Mouse (Mus musculus) myocyte (in vitro differentiated cells): ENCODE results near the gene Foxn1. TPM values are rescaled to one million over a fixed set of nuclear protein-coding genes. Genes with fewer than 3 reads are reported as not detected.

Experiments used
- H3K27me3 ChIP-seq: one replicate; pipeline ENCODE4 v1.6.1; 2011; ENCODE audit not compliant: control insufficient read depth, insufficient read depth, insufficient read length
- H3K36me3 ChIP-seq: one replicate; pipeline ENCODE4 v1.6.1; 2011; ENCODE audit not compliant: control insufficient read depth, insufficient read depth
- H3K4me2 ChIP-seq: one replicate; pipeline ENCODE4 v1.6.1; 2011; ENCODE audit warnings: low read depth, control low read depth
- H3K4me3 ChIP-seq: one replicate; pipeline ENCODE4 v1.5.1; 2011; ENCODE audit warnings: mild to moderate bottlenecking, control low read depth, moderate library complexity
- H3K79me2 ChIP-seq: one replicate; pipeline ENCODE4 v1.6.1; 2011; ENCODE audit not compliant: control insufficient read depth, insufficient read depth
- H3ac ChIP-seq: one replicate; pipeline ENCODE4 v1.6.1; 2011; ENCODE audit not compliant: control insufficient read depth, insufficient read length
- CEBPB ChIP-seq: IDR thresholded peaks from 2 replicates; pipeline ENCODE4 v1.6.1; 2011; ENCODE audit warnings: mild to moderate bottlenecking, moderate library complexity; ENCODE audit not compliant: poor library complexity, insufficient read depth, severe bottlenecking
- E2F4 ChIP-seq: IDR thresholded peaks from one replicate; pipeline ENCODE4 v1.6.1; 2011; ENCODE audit warnings: mild to moderate bottlenecking, control low read depth, moderate library complexity; ENCODE audit not compliant: insufficient read depth
- MAX ChIP-seq: IDR thresholded peaks from one replicate; pipeline ENCODE4 v1.6.1; 2011; ENCODE audit warnings: low read depth, mild to moderate bottlenecking, control low read depth
- MYOD1 ChIP-seq, 3 experiments: IDR thresholded peaks; one replicate each; pipeline ENCODE4 v1.6.1; 2011; ENCODE audit warnings: control low read depth in 2 of 3, low read depth in 2 of 3, mild to moderate bottlenecking in 2 of 3, moderate library complexity in 1 of 3; ENCODE audit not compliant: insufficient read length in 2 of 3, control insufficient read depth in 1 of 3
- MYOG ChIP-seq, 3 experiments: IDR thresholded peaks; one replicate each; pipeline ENCODE4 v1.6.1; 2011; ENCODE audit warnings: control low read depth in 2 of 3, low read depth in 2 of 3, mild to moderate bottlenecking in 2 of 3; ENCODE audit not compliant: insufficient read length in 2 of 3, control insufficient read depth in 1 of 3, insufficient read depth in 1 of 3
- POLR2A ChIP-seq: IDR thresholded peaks from one replicate; pipeline ENCODE4 v1.6.1; 2011; ENCODE audit warnings: low read depth, mild to moderate bottlenecking, control low read depth, moderate library complexity; ENCODE audit not compliant: insufficient read length
- POLR2AphosphoS2 ChIP-seq: IDR thresholded peaks from one replicate; pipeline ENCODE4 v1.6.1; 2011; ENCODE audit warnings: low read depth, control low read depth; ENCODE audit not compliant: insufficient read length
- REST ChIP-seq: IDR thresholded peaks from one replicate; pipeline ENCODE4 v1.6.1; 2011; ENCODE audit warnings: mild to moderate bottlenecking, control low read depth, moderate library complexity; ENCODE audit not compliant: insufficient read depth, insufficient read length
- SRF ChIP-seq: IDR thresholded peaks from one replicate; pipeline ENCODE4 v1.6.1; 2011; ENCODE audit warnings: low read depth; ENCODE audit not compliant: control insufficient read depth, insufficient read length
- TCF12 ChIP-seq: IDR thresholded peaks from one replicate; pipeline ENCODE4 v1.6.1; 2011; ENCODE audit warnings: mild to moderate bottlenecking, control low read depth; ENCODE audit not compliant: poor library complexity, insufficient read depth, severe bottlenecking
- TCF3 ChIP-seq: IDR thresholded peaks from one replicate; pipeline ENCODE4 v1.6.1; 2011; ENCODE audit warnings: low read depth, control low read depth; ENCODE audit not compliant: insufficient read length
- USF1 ChIP-seq: IDR thresholded peaks from one replicate; pipeline ENCODE4 v1.6.1; 2011; ENCODE audit warnings: low read depth, mild to moderate bottlenecking, control low read depth, moderate library complexity
- polyA plus RNA-seq: library from polyadenylated mRNA; unstranded; fragments of >200 nt; fragmentation: generic; extraction: Trizol; gene quantifications from one replicate; pipeline ENCODE4 v1.2.1, GENCODE M21; 2012; ENCODE audit warnings: missing spikeins

Foxn1 gene
- polyA plus RNA-seq, 1 experiment, result 0.01 TPM

DNA sequence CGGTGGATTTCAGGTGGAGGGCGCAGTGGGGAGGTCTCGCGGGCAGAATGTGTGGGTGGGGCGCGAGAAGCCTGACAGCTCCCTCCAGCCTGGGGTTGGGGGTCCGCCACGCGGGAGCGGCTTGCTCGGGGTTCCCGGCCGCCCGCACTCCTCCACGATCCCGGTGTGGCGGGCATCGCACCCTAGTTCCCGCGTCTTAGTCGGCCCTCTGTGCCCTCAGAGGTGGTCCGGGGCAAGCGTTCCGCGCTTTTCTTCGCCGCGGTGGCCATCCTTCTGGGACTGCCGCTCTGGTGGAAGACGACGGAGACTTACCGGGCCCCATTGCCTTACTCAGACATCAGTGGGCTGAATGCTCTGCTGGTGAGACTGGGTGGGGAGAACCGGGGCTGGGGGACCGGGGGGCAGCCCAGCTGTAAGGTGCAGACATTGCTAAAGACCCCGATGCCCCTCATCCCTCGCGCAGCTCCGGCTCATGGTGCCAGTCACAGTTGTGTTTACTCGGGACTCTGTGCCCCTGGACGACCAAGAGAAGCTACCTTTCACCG lies 57.8 kb downstream of the Foxn1 start:
- Histone ChIP-seq H3K79me2 (no peaks in the 10 kb centered on the region), H3ac (peak overlapping the region; percentile 5), H3K4me3 (peak overlapping the region; percentile 53), H3K4me2 (peak overlapping the region; percentile 64), H3K27me3 (no peaks in the 10 kb centered on the region), H3K36me3 (no peaks in the 10 kb centered on the region)
- TF ChIP-seq TCF3 (no peak), USF1 (no peak), E2F4 (no peak), POLR2AphosphoS2 (peak; percentile 17)

DNA sequence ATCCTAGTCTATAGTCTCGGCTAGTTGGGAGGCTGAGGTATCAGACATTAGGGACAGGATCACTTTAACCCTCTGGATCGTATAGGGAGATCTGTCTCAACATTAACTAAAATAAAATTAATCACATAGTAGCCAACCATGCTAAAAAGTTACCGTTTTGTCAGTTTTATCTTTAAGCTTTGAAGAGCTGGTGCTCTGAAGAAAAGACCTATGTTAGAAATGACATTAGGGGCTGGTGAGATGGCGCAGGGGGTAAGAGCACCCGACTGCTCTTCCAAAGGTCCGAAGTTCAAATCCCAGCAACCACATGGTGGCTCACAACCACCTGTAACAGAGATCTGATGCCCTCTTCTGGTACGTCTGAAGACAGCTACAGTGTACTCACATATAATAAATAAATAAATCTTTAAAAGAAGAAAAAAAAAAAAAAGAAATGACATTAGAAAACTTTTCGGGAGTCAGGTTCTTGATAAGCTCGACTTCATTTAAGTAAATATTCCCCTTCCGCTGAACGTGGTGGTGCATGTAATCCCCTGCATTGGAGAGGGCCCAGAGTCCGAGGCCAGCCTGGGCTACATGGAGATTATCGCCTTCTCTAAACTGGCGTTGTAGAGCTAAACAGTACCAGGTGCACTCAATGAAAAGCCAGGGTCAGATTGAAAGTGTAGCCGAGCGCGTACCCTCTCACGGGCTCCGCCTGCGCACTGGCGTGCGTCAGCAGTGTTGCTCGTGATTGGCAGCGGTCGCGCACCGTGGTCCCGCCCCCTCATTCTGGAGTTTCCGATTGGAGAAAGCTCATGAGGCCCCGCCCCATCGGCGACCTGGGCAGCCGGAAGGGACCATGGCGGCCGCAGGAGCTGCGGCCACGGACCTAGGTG lies 58.5 kb downstream of the Foxn1 start, which contains the start of gene Pigs:
TSS of gene Pigs (plus strand) at position 782 of the 878 bp plus-strand sequence.
- H3K4me2 ChIP-seq, result peak within 1 kb of the TSS; percentile 74
- peak within 1 kb of the TSS; percentile 5 for H3ac ChIP-seq
- no peaks in the 10 kb centered on the region for H3K36me3 ChIP-seq
- TF ChIP-seq CEBPB (no peak), E2F4 (no peak), POLR2AphosphoS2 (peak; percentile 69), REST (no peak), MYOD1 (IDR thresholded peaks at IDR 0.05; ENCODE audit: control insufficient read depth in 1 of 3, insufficient read length in 2 of 3, low read depth in 2 of 3) (peak in 1 of 3 experiments; percentile 2), POLR2A (peak; percentile 81), MYOG (IDR thresholded peaks at IDR 0.05; ENCODE audit: control insufficient read depth in 1 of 3, insufficient read depth in 1 of 3, insufficient read length in 2 of 3, low read depth in 2 of 3) (peak in 1 of 3 experiments; percentile 1)
- H3K27me3 ChIP-seq, result no peaks in the 10 kb centered on the region
- no peaks in the 10 kb centered on the region for H3K79me2 ChIP-seq
- peak within 1 kb of the TSS; percentile 53 for H3K4me3 ChIP-seq

DNA sequence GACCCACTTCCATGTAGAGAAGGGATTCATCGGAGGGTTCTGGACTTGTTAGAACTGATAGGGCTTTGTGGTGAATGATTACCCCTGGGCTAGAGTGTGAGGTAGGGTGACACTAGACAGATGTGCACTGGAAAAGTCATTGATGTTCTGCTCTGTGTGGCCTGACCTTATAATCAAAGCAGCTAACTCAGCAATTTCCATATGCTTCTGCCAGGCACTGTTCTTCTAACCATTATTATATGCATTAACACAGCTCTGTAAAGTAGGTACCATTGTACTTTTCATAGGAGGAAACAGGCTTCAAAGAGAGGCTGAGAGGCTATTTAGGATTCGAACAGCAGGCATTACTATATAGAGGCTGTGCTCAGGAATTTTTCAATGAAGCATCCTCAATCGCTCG lies 59.1 kb downstream of the Foxn1 start:
- TF ChIP-seq USF1 (no peak), REST (no peak), MYOG (IDR thresholded peaks at IDR 0.05; ENCODE audit: control insufficient read depth in 1 of 3, insufficient read depth in 1 of 3, insufficient read length in 2 of 3, low read depth in 2 of 3) (no peak), TCF3 (no peak)
- H3K36me3 ChIP-seq, result no peaks in the 10 kb centered on the region
- no peak overlapping the region for H3ac ChIP-seq
- H3K27me3 ChIP-seq, result no peaks in the 10 kb centered on the region
- H3K4me3 ChIP-seq, result no peak overlapping the region
- no peaks in the 10 kb centered on the region for H3K79me2 ChIP-seq
- H3K4me2 ChIP-seq, result no peak overlapping the region

DNA sequence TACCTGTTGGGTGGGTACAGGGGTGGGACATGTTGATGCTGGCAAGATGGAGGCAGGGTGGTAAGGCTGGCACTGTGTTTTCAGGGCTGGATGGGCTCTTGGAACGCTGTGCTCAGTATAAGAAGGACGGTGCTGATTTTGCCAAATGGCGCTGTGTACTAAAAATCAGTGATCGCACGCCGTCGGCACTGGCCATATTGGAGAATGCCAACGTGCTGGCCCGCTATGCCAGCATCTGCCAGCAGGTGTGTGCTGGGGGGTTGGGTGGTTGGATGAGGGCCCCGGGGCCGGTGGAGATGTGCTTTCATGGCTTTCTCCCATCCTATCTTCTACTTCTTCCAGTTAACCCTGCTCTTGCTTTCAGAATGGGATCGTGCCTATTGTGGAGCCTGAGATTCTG lies 61.4 kb downstream of the Foxn1 start:
- H3K4me2 ChIP-seq, result no peak overlapping the region
- TF ChIP-seq CEBPB (no peak), POLR2A (no peak), REST (no peak), USF1 (no peak), MAX (no peak), MYOG (IDR thresholded peaks at IDR 0.05; ENCODE audit: control insufficient read depth in 1 of 3, insufficient read depth in 1 of 3, insufficient read length in 2 of 3, low read depth in 2 of 3) (no peak)

DNA sequence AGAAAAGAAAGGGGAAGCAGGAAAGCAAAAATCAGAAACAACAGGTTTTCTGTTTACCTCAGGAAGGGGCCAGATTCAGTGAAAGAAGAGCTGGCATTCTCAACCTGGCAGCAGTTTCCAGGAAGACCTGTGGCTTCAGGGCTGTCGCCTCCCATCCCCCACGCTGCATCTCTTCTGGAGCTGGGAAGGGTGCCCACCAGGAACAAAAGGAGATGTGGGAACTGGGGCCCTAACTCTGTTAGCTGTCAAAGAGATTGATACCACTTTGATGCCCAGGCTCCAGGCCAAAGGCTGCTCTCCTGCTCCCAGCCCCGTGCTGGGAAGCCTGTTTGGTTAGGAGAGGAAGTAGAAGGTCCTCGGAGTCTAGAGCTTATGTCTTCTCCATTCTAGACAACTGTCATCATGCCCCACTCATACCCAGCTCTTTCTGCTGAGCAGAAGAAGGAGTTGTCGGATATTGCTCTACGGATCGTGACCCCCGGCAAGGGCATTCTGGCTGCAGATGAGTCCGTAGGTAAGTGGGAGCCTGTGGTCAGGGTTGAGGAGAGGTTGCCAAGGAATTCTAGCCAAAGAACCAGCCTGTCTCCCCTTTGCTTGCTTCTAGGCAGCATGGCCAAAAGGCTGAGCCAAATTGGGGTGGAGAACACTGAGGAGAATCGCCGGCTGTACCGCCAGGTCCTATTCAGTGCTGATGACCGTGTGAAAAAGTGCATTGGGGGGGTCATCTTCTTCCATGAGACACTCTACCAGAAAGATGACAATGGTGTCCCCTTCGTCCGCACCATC lies 62.2 kb downstream of the Foxn1 start:
- TF ChIP-seq TCF12 (no peak), MAX (no peak), MYOD1 (IDR thresholded peaks at IDR 0.05; ENCODE audit: control insufficient read depth in 1 of 3, insufficient read length in 2 of 3, low read depth in 2 of 3) (no peak), MYOG (IDR thresholded peaks at IDR 0.05; ENCODE audit: control insufficient read depth in 1 of 3, insufficient read depth in 1 of 3, insufficient read length in 2 of 3, low read depth in 2 of 3) (no peak), POLR2AphosphoS2 (no peak), REST (no peak), CEBPB (no peak), SRF (no peak), E2F4 (no peak), TCF3 (no peak), USF1 (no peak), POLR2A (no peak)
- H3K4me2 ChIP-seq, result no peak overlapping the region
- H3K79me2 ChIP-seq, result no peaks in the 10 kb centered on the region
- no peak overlapping the region for H3ac ChIP-seq
- H3K4me3 ChIP-seq, result no peak overlapping the region
- peaks cover 14% of the 10 kb centered on the region for H3K36me3 ChIP-seq
- H3K27me3 ChIP-seq, result no peaks in the 10 kb centered on the region

More for the DNA sequence above, 61.4 kb downstream of the Foxn1 start:
- no peaks in the 10 kb centered on the region for H3K27me3 ChIP-seq
- H3K79me2 ChIP-seq, result no peaks in the 10 kb centered on the region
- peaks cover 14% of the 10 kb centered on the region for H3K36me3 ChIP-seq
- H3K4me3 ChIP-seq, result no peak overlapping the region
- no peak overlapping the region for H3ac ChIP-seq
